Mouse (Mus musculus) thymus, adult 2 months (tissue): ENCODE measurements at regions not wholly inside any gene's neighbourhood (a gene's known extent, or its start where the extent isn't known, plus 50 kb on each side); places are given as distances from the start of the nearest gene placed in this dataset.

Experiments
- CTCF ChIP-seq: fragments of 200-500 bp; IDR thresholded peaks from 2 replicates; pipeline ENCODE4 v1.5.1; 2012; ENCODE audit warnings: mild to moderate bottlenecking, control low read depth, low read length, moderate library complexity, borderline replicate concordance; ENCODE audit not compliant: control insufficient read depth, poor library complexity, insufficient read depth; ENCODE audit errors: extremely low read depth
- POLR2A ChIP-seq: fragments of 200-500 bp; IDR thresholded peaks from 2 replicates; pipeline ENCODE4 v1.6.1; 2012; ENCODE audit warnings: mild to moderate bottlenecking, low read length, control low read depth, moderate library complexity; ENCODE audit not compliant: control insufficient read depth, poor library complexity, insufficient read depth; ENCODE audit errors: extremely low read depth

- TF ChIP-seq POLR2A = no peak
- TF ChIP-seq CTCF = no peak
These were observed 191.7 kb downstream of the Matn1 start for GRCm38 (mm10) chr4:131135841-131136240.
